Mouse (Mus musculus) cerebellum, postnatal 14 days (tissue): ENCODE data around the gene Inpp5f.
"Not testable (repeated sequence)": the region's sequence is repeated elsewhere in the genome, so short reads cannot be mapped to it uniquely, and the experiment has no call there.

Experiments used
- DNase-seq, 2 experiments: peaks; one replicate each; pipeline ENCODE4 v3.0.0; 2021; ENCODE audit warnings: mixed read lengths in 2 of 2

Inpp5f gene

GRCm38 (mm10) chr7:128667788-128668187, 56.7 kb downstream of the Inpp5f start:
- DNase-seq = no peak

DNA sequence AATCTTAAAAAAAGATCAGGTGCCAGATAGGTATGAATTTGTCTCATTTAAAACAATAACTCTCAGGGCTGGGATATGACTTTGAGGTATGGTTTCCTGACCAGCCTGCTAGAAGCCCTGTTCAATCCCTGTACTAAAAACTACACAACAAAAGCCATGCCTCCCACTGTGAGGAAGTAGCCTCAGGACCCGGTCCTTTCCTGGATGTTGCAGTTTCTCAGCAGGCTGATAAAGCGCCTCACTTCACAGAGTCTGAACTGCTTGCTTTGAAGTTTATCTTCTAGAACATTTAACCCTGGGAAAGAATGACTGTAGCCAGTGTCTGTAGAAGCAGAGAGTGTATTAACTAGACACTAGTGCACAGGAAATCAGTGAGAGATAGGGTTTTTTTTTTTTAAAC, 57.7 kb downstream of the Inpp5f start:
- DNase-seq = no peak

DNA sequence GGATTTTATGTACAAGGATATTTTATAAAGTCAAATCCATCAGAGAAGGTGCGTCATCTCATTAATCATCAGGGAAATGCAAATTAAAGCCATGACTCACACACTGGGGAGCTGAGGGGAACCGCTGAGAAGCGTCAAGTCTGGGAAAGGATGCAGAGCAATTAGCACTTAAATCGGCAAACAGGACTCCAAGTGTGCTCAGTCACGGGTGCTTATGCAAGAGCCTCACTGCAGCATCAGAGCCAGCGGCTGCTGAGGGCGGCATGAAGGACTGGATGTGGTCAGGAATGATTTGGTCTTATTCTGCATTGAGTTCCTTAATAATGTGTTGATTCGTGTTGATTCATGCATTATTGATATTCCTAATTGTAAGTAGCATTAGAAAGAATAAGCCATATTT, 60.8 kb downstream of the Inpp5f start:
- peak; percentile 62 to 70 for DNase-seq

DNA sequence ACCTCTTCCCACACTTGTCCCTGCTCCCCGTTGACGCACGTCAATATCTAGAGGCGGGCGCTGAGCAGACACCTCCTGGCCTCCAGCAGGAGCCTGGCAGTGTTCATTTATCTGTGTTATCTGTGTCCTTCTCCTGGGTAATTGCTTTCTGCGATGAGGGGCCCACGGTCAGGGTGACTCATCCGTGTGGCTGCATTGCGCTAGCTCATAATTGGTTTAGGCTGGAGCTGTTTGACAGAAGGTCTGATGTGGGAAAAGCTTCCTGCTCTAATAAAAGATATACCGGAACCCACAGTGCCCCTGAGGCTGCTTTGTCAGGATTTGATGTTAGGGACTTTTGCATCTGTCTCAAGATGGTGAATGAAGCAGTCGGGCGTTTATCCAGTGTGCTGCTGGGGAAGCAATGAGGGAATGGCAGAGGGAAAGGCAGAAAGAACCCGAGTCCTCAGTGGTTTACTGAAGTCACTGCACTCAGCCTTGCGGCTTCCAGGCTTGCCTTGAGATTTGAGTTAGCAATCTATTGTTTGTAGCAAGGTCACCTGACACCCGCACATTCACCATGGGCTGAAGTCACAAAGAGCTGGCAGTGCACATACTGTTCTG, 61.4 kb downstream of the Inpp5f start:
- DNase-seq = peak; percentile 63 to 68

- DNase-seq = no peak
Measured at GRCm38 (mm10) chr7:128678546-128678945, 67.4 kb downstream of the Inpp5f start.

DNA sequence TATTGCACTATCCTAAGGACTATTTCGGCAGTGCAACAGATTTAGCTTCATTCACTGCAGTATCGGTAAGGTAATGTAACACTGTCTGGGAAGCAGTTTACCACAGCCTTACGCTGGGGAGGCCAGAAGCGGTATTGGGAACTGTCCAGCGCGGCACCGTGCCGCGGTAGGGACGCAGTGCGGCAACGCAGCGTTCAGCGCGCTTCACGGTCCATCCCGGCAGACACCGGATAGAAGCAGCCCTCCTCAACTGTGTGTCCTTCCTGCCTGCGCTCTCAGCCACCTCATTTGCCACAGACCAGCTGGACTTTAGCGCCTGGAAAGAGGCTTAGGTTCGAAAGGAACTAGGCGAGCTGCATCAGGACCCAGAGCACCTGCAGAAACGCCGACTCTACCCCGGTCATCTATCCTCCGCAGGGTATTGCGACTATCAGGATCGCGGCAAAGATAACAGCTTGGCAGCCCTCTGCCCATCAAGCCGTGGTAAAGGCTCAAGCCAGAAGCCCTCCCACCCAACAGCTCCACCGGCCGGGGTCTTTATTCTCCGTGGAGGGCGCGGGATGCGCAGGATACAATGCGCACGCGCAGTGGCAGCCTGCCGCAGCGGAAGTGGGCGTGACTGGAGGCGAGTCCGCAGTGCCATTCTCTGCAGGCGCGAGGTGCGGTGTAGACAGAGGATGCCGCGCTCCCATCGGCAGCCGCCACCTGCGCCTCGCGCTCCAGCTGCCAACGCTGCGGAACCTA, 76.9 kb downstream of the Inpp5f start:
- DNase-seq = peak; percentile 91 to 92

GRCm38 (mm10) chr7:128689347-128689746, 78.2 kb downstream of the Inpp5f start:
- peak; percentile 50 to 56 for DNase-seq

DNA sequence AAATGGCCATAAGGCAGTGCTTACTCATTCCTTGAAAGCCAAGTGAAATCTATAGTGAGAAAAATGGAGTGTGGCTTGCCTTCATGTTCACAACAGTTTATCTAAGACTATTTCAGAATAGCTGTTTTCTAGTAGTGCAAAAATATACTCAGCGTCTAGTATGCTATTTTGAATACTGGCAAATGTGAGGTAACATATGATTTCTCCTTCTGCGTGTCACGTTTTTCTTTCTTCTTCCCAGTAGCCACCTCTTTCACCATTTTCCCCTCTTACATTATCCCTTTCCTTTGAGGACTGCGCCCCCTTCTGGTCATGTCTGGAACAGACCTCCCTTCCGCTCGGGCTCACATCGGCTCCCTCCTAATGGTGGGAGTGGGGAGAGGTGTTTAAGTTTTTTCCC, 78.9 kb downstream of the Inpp5f start:
- DNase-seq = peak; percentile 97 to 99

GRCm38 (mm10) chr7:128690796-128691195, 79.7 kb downstream of the Inpp5f start:
- peak; percentile 36 to 65 for DNase-seq

DNA sequence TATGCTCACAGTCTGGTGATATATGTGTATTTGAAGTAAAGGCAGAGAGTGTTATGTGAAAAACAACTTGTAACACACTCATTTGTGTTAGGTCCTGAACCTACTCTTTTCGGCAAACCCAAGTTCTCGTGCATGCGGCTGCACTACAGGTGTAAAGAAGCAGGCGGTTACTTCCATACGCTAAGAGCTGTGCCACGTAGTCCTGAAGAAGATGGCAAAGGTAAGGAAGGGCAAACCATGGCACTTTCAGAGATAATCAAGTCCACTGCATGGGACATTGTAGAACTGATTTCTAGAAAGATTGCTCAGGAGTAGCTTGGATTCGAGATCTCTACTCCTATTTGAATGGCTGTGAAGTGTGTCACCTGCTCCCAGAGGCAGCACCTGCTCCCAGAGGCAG, 81.0 kb downstream of the Inpp5f start:
- DNase-seq = no peak

GRCm38 (mm10) chr7:128694848-128695247, 83.7 kb downstream of the Inpp5f start:
- no peak for DNase-seq

DNA sequence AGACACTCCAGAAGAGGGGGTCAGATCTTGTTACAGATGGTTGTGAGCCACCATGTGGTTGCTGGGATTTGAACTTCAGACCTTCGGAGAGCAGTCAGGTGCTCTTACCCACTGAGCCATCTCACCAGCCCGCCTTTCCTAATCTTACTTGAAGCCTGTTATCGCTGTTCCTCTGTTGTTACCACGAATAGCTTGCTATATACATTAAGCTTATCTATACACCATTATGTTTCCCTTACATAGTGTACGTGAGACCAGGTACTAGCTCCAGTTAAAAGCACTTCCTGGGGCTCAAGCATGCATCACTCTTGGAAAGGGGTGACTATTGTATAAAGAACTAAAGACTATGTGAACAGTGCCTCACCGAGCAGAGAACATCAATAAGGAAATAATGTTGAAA, 88.8 kb downstream of the Inpp5f start:
- not testable (repeated sequence) for DNase-seq

GRCm38 (mm10) chr7:128705735-128706134, 94.6 kb downstream of the Inpp5f start:
- peak; percentile 83 to 87 for DNase-seq

- no peak for DNase-seq
Measured at GRCm38 (mm10) chr7:128717991-128718390, 106.9 kb downstream of the Inpp5f start.

- peak; percentile 78 to 83 for DNase-seq
Measured at GRCm38 (mm10) chr7:128724761-128725160, 113.6 kb downstream of the Inpp5f start.

GRCm38 (mm10) chr7:128725189-128725588, 114.1 kb downstream of the Inpp5f start:
- no peak for DNase-seq

GRCm38 (mm10) chr7:128726999-128727398, 115.9 kb downstream of the Inpp5f start:
- DNase-seq = peak in 1 of 2 experiments; percentile 39

DNA sequence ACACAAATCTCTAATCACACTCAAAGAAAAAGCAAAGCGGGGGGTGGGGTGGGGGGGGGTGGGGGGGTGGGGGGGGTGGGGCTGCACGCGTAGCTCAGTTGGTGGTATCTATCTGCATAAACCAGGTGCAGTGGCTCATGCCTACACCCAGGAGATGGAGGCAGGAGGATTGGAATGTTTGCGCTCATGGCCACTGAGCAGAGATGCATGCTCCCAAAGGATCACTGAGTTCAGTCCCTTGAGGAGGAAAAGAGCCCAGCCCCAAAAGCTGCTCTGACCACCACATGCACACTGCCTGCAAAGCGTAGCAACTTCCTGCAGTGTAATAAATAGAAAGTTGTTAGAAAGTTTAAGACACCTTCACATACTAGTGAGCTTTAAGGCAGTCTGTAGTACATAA, 116.6 kb downstream of the Inpp5f start:
- DNase-seq = no peak

DNA sequence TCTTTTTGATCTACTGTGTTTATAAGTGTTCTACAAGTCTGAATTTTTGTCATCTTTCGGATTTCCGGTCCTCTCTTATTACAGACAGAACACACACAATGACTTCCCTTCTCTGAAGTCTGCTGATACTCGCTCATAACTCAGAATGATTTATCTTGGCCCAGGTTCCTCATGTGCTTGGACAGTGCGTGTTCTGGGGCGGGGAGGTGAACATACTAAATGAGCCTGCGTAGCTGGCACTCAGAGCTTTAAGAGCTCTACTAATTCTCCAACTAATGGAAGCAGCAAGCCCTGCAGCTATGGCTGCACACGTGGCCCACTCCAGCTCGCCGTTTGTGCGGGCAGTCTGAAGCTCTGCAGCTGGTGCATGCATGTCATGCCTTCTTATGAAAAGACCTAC, 117.6 kb downstream of the Inpp5f start:
- DNase-seq = no peak

DNA sequence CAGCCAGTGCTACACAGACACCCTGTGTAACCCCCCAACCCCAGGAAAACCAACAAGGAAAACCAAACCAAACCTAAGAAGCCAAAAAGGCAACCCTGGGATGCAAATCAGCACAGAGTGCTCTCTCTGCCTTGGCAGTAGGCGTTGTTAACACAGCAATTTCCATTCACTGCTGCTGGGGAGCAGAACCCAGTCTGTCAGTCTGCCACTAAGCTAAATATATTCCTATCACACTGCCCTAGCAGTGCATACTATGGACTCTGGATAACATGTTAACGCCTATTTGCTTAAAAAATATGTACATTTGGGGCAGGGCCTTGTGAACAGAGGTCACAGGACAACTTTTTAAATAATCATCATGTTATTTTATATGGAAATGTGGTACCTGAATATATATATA, 120.5 kb downstream of the Inpp5f start:
- no peak for DNase-seq

- DNase-seq = no peak
Measured at GRCm38 (mm10) chr7:128738041-128738440, 126.9 kb downstream of the Inpp5f start.

DNA sequence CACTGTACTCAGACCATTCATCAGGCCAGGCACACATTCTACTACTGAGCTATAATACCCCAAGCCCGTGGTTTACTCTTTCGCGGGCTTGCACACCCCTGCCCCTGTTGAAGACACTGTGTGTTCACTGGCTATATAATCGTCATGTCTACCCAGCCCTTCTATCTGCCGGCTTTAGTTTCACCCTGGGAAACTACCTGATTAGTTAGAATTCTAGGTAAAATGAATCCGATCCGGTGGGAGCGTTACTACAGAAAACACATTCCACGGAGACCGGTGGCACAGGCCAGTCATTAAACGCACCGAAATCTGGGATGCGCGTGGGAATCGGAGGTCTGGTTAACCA, 128.0 kb downstream of the Inpp5f start:
- no peak for DNase-seq

GRCm38 (mm10) chr7:128739462-128740277, 128.5 kb downstream of the Inpp5f start:
- DNase-seq = peak; percentile 25 to 62

- DNase-seq = peak; percentile 98 to 99
Measured at GRCm38 (mm10) chr7:128740334-128740733, 129.2 kb downstream of the Inpp5f start, which contains the start of gene Mcmbp. TSS of gene Mcmbp (minus strand) at chr7:128740495.
